Mouse (Mus musculus) left cerebral cortex, postnatal 10 days (tissue): ENCODE measurements around the gene Zfp385b. TPM values are rescaled to one million over a fixed set of nuclear protein-coding genes. Genes with fewer than 3 reads are reported as not detected.

Experiments used
- DNase-seq, 2 experiments: peaks; one replicate each; pipeline ENCODE4 v3.0.0; 2021 to 2022; ENCODE audit warnings: low spot score in 2 of 2, mixed read lengths in 1 of 2; ENCODE audit errors: extremely low spot score in 1 of 2
- intact Hi-C: fragments of 180-260 bp; cut with DNase I; formaldehyde crosslinking; loops from one replicate; pipeline ENCODE4 v1.15.1; 2025
- total RNA-seq, 2 experiments: library from RNA; stranded (reverse); gene quantifications; 2 replicates each; pipeline ENCODE4 v1.2.3; 2021

Zfp385b gene
- total RNA-seq, 2 experiments from 2014 or later: 41.6 to 42.4 TPM

- DNase-seq: no peak
- intact Hi-C loops: no loop called here
Observed at GRCm38 (mm10) chr2:77505614-77506013, 313.8 kb downstream of the Zfp385b start.

DNA sequence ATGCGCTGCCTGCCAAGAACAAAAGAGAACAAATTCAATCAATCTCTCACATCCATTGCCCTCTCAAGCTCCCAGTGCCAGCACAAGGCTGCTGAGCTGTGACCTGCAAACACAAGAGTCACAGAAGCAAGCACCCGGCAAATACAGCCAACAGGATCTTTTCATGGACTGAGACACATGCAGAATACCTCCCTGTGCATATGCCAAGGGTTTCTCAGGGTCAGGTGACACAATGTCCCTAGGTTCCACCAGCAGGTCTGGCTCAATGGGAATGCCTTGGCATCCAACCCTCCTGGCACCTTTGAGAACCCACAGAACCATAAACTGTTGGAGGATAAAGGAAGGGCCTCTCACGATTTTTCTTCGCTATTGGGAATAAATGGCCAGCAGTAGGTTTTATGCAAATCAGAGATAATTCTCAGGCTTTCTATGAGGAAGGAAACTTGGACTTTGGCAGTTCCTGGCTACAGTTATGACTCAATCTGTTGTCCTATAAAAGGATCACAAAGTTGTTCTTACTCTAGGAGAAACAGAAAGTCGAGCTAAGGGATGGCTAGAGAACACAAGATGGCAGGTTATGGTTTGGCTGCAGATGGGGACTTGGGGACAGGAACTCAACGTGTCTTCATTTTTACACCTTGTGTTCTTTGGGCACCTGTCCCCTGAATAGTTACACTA, 315.6 kb downstream of the Zfp385b start:
- DNase-seq: no peak
- intact Hi-C loops: no loop called here

DNA sequence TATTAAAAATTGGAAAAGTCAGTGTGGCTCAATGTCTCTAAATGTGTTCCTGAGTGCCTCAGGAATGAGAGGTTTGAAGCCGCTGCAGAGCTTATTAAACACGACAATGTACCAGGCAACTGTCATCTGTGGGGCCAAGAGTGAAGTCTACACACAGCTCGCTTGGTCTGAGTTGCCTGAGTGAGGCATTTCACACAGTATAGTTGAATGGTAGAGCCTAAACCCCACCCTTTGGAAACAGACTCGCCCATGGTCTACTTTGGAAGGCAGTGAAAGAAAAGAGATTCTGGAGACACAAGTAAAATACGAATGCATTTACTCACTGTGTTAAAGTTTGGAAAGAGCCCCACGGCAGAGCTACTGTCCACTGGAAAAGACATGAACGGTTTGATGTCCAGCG, 316.2 kb downstream of the Zfp385b start:
- DNase-seq: no peak
- intact Hi-C loops: no loop called here

DNA sequence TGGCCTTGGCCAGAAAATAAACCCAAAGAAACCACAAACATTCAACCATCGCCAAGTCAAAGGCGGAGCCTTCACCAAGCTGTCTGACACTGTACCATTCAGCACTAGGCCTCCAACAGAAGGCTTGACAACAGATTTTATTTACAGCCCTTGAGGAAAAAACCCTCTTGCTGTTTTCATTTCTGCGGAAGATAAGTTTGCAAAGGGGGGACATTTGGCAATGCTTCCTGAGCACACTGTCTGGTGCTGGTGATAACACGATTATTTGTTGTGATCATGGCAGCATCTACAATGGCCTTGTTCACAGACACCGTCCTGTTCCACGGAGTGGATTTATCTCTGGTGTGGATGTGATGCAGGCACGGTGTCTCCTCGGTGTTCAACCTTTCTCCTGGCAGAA, 317.0 kb downstream of the Zfp385b start:
- intact Hi-C loops: no loop called here
- DNase-seq: no peak

GRCm38 (mm10) chr2:77500480-77500879, 319.0 kb downstream of the Zfp385b start:
- no peak for DNase-seq
- intact Hi-C loops: no loop called here

DNA sequence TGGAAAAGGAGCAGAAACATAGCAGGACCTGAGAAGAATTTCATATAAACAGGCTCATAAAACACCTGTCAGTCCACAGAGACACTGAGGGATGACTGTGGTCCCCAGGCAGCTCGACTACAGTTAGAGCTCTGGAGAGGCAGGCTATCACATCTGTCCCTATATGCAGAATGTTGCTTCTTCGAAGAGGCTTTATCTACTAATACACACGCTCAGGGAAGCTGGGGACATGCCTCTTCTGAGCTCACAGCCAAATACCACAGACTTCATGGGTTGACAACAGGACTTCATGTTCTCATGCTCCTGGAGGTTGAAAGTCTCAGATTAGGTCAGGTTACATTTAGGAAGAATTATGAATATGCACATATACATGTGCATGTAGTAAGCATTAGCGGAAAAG, 321.1 kb downstream of the Zfp385b start:
- no peak for DNase-seq
- intact Hi-C loops: no loop called here

GRCm38 (mm10) chr2:77497942-77498341, 321.5 kb downstream of the Zfp385b start:
- intact Hi-C loops: no loop called here
- DNase-seq: no peak

GRCm38 (mm10) chr2:77496071-77496470, 323.4 kb downstream of the Zfp385b start:
- DNase-seq: no peak

GRCm38 (mm10) chr2:77495344-77495743, 324.1 kb downstream of the Zfp385b start:
- intact Hi-C loops: no loop called here

More at GRCm38 (mm10) chr2:77496071-77496470, 323.4 kb downstream of the Zfp385b start:
- intact Hi-C loops: no loop called here

DNA sequence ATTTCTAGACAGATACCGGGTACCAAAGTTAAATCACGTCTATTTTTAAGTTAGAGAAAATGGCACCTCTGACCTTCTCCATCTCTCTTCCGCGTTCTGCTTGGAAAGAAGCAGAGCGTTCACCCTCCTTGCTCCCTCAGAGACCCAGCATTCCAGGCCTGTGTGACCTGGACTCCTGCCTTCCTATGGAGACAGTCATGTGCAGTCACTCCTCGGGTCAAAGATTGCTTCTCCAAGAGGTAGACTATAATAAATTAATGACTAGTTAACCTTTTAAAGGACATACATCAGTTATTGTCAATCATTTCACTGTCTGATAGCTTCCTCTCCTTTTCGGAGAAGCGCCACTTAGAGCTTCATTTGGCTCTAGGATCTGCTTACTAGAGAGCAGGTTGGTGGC, 325.7 kb downstream of the Zfp385b start:
- intact Hi-C loops: no loop called here
- DNase-seq: no peak

More at GRCm38 (mm10) chr2:77495344-77495743, 324.1 kb downstream of the Zfp385b start:
- no peak for DNase-seq

GRCm38 (mm10) chr2:77487151-77487550, 332.3 kb downstream of the Zfp385b start:
- no peak for DNase-seq
- intact Hi-C loops: no loop called here

DNA sequence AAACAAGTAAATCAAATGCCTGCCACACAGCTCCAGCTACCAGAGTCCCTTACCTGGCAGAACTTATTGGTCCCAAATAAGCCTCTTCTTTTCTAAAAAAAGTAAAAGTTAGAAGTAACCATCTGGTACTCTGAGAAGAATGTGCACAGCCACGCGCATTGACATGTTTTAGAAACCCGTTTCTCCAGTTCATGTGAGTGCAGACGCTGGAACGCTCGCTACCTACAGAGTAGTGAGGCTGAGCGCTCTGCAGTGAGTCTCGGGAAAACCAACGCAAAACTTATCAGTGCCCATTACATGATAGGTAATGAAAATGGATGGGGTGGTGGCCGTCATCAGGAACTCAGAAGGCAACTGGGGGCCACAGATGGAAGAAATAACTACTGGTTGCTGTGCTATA, 338.2 kb downstream of the Zfp385b start:
- intact Hi-C loops: no loop called here
- DNase-seq: no peak

GRCm38 (mm10) chr2:77477536-77477935, 341.9 kb downstream of the Zfp385b start:
- intact Hi-C loops: no loop called here
- DNase-seq: no peak

DNA sequence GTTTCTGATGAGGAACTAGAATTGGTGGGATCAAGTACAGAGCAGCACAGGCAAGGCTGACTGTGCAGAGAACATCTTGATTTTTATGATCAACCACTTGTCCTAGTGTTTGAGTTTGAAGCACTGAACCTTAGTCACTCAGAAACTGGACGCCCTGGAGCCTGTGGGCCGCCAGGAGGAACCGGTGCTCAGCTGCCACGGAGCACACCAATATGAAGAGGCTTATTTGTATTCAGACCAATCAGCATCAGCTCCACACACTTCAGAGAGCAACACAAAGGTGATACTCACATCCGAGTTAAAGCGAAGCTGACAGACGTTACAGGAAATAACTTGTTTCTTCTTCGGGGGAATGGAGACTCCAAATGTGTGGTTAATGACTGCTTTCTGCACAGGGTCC, 343.0 kb downstream of the Zfp385b start:
- intact Hi-C loops: no loop called here
- no peak for DNase-seq

DNA sequence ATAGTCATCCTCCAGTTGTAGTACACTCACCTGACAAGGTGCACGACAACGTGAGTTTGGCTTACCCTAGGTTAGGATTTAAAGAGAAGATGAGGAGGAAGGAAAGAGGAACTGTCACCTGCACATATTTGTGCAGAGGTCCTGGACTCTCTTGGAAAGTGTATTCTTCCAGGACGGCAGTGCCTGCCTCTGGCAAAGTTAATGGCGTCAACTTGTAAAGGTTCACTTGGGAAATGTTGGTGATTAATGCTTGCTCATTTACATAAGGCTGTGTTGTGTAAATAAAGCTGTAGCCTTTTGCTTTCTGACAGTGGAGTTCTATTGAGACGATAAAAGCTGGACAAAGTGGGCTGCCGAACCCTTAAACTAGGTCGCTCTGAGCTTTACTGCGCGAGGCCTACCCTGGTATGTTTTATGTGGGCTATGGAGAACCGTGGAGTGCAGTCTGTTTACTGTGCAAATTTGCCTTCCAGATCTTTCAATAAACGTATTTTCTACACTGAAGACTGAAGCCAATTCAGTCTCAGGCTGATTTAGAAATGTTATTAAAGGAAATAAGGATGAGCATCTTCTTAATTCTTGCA, 347.1 kb downstream of the Zfp385b start:
- DNase-seq: no peak
- intact Hi-C loops: no loop called here

GRCm38 (mm10) chr2:77470716-77471115, 348.7 kb downstream of the Zfp385b start:
- no peak for DNase-seq
- intact Hi-C loops: no loop called here

- no peak for DNase-seq
- intact Hi-C loops: no loop called here
Observed at GRCm38 (mm10) chr2:77461413-77461812, 358.0 kb downstream of the Zfp385b start.

DNA sequence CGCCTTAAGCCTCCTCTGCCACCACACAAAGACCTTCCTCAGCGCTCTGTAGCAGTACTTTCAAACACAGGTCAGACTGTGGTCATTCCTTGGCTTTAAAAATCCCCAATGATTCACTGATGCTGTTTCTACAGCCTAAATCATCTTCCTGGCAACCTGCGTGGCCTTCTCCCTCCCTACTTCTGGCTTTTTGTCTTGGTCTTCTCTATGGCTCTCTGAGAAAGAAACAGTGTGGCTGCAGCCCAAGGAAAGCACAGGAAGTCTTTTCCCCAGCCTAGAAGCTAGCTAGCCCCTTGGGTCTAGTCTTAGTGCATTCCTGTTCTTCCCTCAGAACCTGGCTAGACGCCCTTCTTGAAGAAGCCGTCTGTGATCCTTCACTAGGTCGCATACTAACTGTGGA, 359.4 kb downstream of the Zfp385b start:
- intact Hi-C loops: no loop called here
- DNase-seq: no peak

DNA sequence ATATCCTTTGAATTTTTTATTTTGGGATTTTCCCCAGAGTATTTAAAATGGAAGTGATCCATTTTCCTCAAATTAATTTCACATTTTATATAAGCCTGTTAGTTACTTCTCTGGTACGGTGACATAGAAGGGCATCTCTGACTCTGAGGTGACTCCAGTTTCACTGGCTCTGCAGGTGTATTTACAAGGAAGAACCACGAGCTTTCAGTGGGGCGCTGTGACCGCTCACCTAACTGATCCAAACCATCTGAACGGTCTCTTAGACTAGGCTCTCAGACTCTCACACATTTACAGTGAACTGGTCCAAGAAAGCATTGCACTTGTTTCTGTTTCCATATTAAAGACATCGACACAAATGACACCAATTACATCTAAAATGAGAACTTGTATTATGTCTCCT, 361.0 kb downstream of the Zfp385b start:
- intact Hi-C loops: loop anchor here (10.0 kb wide), 1 partner anchor 246 kb away; no protein-coding TSS in a partner anchor
- no peak for DNase-seq

DNA sequence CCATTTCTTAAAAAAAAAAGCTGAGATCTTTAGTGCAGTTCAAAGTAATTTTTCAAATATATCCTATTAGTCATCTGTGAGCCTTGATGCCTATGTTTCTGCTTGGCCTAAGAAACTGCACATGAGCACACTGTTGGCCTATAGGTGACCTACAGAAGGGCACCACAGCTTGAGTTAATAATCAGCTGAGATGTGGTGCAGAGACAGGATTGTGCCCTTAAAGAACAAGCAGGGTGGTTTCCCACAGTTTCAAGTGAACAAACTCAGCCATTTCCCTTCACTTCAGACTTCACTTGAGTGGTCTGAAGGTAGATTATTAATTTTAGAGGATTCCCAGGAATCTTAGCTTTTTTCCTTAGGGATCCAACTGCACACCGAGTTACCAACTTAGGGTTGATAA, 362.3 kb downstream of the Zfp385b start:
- DNase-seq: no peak
- intact Hi-C loops: loop anchor here (10.0 kb wide), 1 partner anchor 248 kb away; no protein-coding TSS in a partner anchor
